Mouse (Mus musculus): Measurements from ENCODE around the gene Patl2. TPM values are rescaled to one million over a fixed set of nuclear protein-coding genes. Genes with fewer than 3 reads are reported as not detected.

Gene Patl2
- polyA plus RNA-seq, 1 experiment from 2014 or later, result 0.04 TPM

DNA sequence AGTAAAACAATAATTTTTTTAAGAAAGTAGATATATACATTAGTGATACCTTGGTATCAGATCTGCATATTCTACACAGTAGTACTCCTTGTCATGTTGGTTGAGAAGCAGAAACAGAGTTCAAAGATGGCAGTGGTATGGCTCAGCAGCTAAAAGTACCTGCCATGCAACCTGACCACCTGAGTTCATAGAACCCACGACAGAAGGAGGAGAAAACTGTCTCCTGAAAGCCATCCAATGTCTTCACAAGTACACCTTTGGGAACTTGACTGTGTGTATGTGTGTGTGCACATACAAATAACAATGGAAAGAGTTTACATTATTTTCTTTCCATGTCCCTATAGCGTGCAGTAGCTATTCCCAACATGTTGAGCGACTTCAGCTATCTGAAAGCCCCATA is 36.3 kb downstream of the Patl2 start:
- H3K9me3 ChIP-seq (replicated peaks; ENCODE audit: low read length), result no peaks in the 10 kb centered on the region
- H3K27ac ChIP-seq, result no peak overlapping the region
- TF ChIP-seq CTCF (IDR thresholded peaks at IDR 0.05; ENCODE audit: low read depth), result no peak
- no peak overlapping the region for H3K9ac ChIP-seq (ENCODE audit: low read depth, low read length)
- ATAC-seq (replicated peaks; ENCODE audit: low FRiP score, low read depth), result no peak
- peaks cover 4% of the 10 kb centered on the region; the same call in 1 of the 2 replicates for H3K4me1 ChIP-seq (replicated peaks; ENCODE audit: insufficient read depth, low read length)
- no peak overlapping the region for H3K4me3 ChIP-seq (replicated peaks; ENCODE audit: low read depth, low read length)
- no peak for DNase-seq (ENCODE audit: low spot score)
- 74% methylated on average over 3 of the region's 3 CpGs for WGBS
- H3K27me3 ChIP-seq (ENCODE audit: insufficient read depth, low read length), result no peaks in the 10 kb centered on the region
- H3K36me3 ChIP-seq (ENCODE audit: insufficient read depth, low read length), result 0 out of 2 replicates have a peak, but pooled peaks cover 10% of the 10 kb centered on the region
- no peak overlapping the region for H3K4me2 ChIP-seq (ENCODE audit: low read length)

GRCm38 (mm10) chr2:122149316-122149715 is 36.7 kb downstream of the Patl2 start:
- Histone ChIP-seq H3K9me3 (replicated peaks; ENCODE audit: low read length) (no peaks in the 10 kb centered on the region), H3K36me3 (ENCODE audit: insufficient read depth, low read length) (0 out of 2 replicates have a peak, but pooled peaks cover 10% of the 10 kb centered on the region), H3K9ac (ENCODE audit: low read depth, low read length) (no peak overlapping the region), H3K4me2 (ENCODE audit: low read length) (peak overlapping the region; percentile 83), H3K4me1 (replicated peaks; ENCODE audit: insufficient read depth, low read length) (peaks cover 4% of the 10 kb centered on the region; the same call in 1 of the 2 replicates), H3K27me3 (ENCODE audit: insufficient read depth, low read length) (no peaks in the 10 kb centered on the region), H3K27ac (no peak overlapping the region), H3K4me3 (replicated peaks; ENCODE audit: low read depth, low read length) (peak overlapping the region; percentile 68; the same call in 1 of the 2 replicates)
- 95% methylated on average over 6 of the region's 6 CpGs for WGBS
- no peak for TF ChIP-seq CTCF (IDR thresholded peaks at IDR 0.05; ENCODE audit: low read depth)
- no peak for DNase-seq (ENCODE audit: low spot score)
- no peak for ATAC-seq (replicated peaks; ENCODE audit: low FRiP score, low read depth)

DNA sequence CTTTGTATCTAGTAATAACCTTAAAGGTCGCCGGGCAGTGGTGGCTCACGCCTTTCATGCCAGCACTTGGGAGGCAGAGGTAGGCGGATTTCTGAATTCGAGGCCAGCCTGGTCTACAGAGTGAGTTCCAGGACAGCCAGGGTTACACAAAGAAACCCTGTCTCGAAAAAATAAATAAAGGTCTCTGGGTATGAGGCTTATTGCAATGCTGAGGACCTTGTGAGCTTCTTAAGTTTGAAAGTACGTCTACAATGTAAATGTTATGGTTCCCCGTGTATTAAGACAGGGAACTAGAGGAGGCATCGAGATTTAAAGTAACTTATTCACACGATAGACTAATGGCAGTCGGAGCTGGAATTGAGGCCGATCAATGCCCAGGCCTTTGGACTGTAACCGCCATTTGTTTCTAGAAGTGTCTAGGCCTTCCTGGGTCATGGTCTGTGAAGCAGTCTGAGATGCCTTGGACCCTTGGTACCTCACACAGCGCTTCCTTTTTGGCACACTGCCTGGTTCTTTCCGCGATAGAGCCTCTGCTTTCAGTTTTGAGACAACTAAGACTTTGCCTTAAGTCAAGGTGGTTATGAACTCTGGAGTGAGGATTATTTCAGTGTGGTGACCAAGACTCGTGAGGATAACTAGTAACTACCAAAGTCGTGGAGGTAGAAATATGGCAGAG is 37.6 kb downstream of the Patl2 start:
- 20% methylated on average over 18 of the region's 18 CpGs for WGBS
- DNase-seq (ENCODE audit: low spot score) (peak; percentile 76), ATAC-seq (replicated peaks; ENCODE audit: low FRiP score, low read depth) (peak; percentile 45; the same call in 1 of the 2 replicates)
- Histone ChIP-seq H3K4me1 (replicated peaks; ENCODE audit: insufficient read depth, low read length) (peaks cover 4% of the 10 kb centered on the region; the same call in 1 of the 2 replicates), H3K27ac (peak overlapping the region; percentile 82; the same call in 1 of the 2 replicates), H3K9ac (ENCODE audit: low read depth, low read length) (peak overlapping the region; percentile 76), H3K36me3 (ENCODE audit: insufficient read depth, low read length) (0 out of 2 replicates have a peak, but pooled peaks cover 10% of the 10 kb centered on the region), H3K4me2 (ENCODE audit: low read length) (peak overlapping the region; percentile 83), H3K9me3 (replicated peaks; ENCODE audit: low read length) (no peaks in the 10 kb centered on the region), H3K4me3 (replicated peaks; ENCODE audit: low read depth, low read length) (peak overlapping the region; percentile 68), H3K27me3 (ENCODE audit: insufficient read depth, low read length) (no peaks in the 10 kb centered on the region)
- no peak for TF ChIP-seq CTCF (IDR thresholded peaks at IDR 0.05; ENCODE audit: low read depth)

- TF ChIP-seq CTCF (IDR thresholded peaks at IDR 0.05; ENCODE audit: low read depth), result peak; percentile 16; the same call in 1 of the 2 replicates
- ATAC-seq (replicated peaks; ENCODE audit: low FRiP score, low read depth), result peak; percentile 97
- Histone ChIP-seq H3K36me3 (ENCODE audit: insufficient read depth, low read length) (0 out of 2 replicates have a peak, but pooled peaks cover 10% of the 10 kb centered on the region), H3K4me2 (ENCODE audit: low read length) (peak within 1 kb of the TSS; percentile 83), H3K4me1 (replicated peaks; ENCODE audit: insufficient read depth, low read length) (peaks cover 4% of the 10 kb centered on the region; the same call in 1 of the 2 replicates), H3K4me3 (replicated peaks; ENCODE audit: low read depth, low read length) (peak within 1 kb of the TSS; percentile 68), H3K27ac (peak within 1 kb of the TSS; percentile 82), H3K27me3 (ENCODE audit: insufficient read depth, low read length) (no peaks in the 10 kb centered on the region), H3K9ac (ENCODE audit: low read depth, low read length) (peak within 1 kb of the TSS; percentile 76), H3K9me3 (replicated peaks; ENCODE audit: low read length) (no peaks in the 10 kb centered on the region)
- WGBS, result under 1% methylated on average over 40 of the region's 40 CpGs
- peak; percentile 98 for DNase-seq (ENCODE audit: low spot score)
Observed at GRCm38 (mm10) chr2:122147508-122148241, 38.3 kb downstream of the Patl2 start, which contains the start of gene B2m. TSS of gene B2m (plus strand) at chr2:122147686.

GRCm38 (mm10) chr2:122146687-122147086 is 39.3 kb downstream of the Patl2 start:
- no peak overlapping the region for H3K4me3 ChIP-seq (replicated peaks; ENCODE audit: low read depth, low read length)
- H3K36me3 ChIP-seq (ENCODE audit: insufficient read depth, low read length), result 0 out of 2 replicates have a peak, but pooled peaks cover 6% of the 10 kb centered on the region
- peaks cover 4% of the 10 kb centered on the region; the same call in 1 of the 2 replicates for H3K4me1 ChIP-seq (replicated peaks; ENCODE audit: insufficient read depth, low read length)
- DNase-seq (ENCODE audit: low spot score) (no peak), ATAC-seq (replicated peaks; ENCODE audit: low FRiP score, low read depth) (no peak)
- peak overlapping the region; percentile 27; the same call in 1 of the 2 replicates for H3K9ac ChIP-seq (ENCODE audit: low read depth, low read length)
- H3K4me2 ChIP-seq (ENCODE audit: low read length), result 0 out of 2 replicates have a peak overlapping the region, but pooled peaks have one; percentile 83
- 64% methylated on average over 6 of the region's 6 CpGs for WGBS
- no peaks in the 10 kb centered on the region for H3K27me3 ChIP-seq (ENCODE audit: insufficient read depth, low read length)
- H3K9me3 ChIP-seq (replicated peaks; ENCODE audit: low read length), result no peaks in the 10 kb centered on the region
- H3K27ac ChIP-seq, result 0 out of 2 replicates have a peak overlapping the region, but pooled peaks have one; percentile 21
- no peak for TF ChIP-seq CTCF (IDR thresholded peaks at IDR 0.05; ENCODE audit: low read depth)

DNA sequence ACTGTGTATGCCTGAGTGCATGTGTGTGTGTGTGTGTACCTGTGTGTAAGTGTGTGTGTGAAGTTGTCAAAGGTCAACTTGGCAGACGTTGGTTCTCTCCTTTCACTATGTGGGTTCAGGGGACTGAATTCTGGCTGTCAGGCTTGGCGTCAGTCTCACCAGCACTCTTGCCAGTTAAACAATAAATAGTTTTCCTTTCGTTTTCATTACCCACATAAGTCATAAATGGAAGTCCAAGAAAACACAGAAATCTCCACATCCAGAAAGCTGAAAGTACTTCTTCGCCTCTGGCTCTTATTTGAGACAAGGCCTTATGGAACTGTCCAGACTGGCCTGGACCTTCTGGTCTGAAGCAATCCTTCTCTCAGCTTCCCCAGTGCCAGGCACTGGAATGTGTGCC is 40.2 kb downstream of the Patl2 start:
- Histone ChIP-seq H3K9me3 (replicated peaks; ENCODE audit: low read length) (no peaks in the 10 kb centered on the region), H3K27me3 (ENCODE audit: insufficient read depth, low read length) (no peaks in the 10 kb centered on the region), H3K36me3 (ENCODE audit: insufficient read depth, low read length) (no peaks in the 10 kb centered on the region), H3K27ac (no peak overlapping the region), H3K4me1 (replicated peaks; ENCODE audit: insufficient read depth, low read length) (peaks cover 4% of the 10 kb centered on the region; the same call in 1 of the 2 replicates), H3K4me3 (replicated peaks; ENCODE audit: low read depth, low read length) (no peak overlapping the region), H3K4me2 (ENCODE audit: low read length) (no peak overlapping the region), H3K9ac (ENCODE audit: low read depth, low read length) (no peak overlapping the region)
- DNase-seq (ENCODE audit: low spot score) (no peak), ATAC-seq (replicated peaks; ENCODE audit: low FRiP score, low read depth) (no peak)
- WGBS, result 64% methylated on average over 4 of the region's 4 CpGs
- no peak for TF ChIP-seq CTCF (IDR thresholded peaks at IDR 0.05; ENCODE audit: low read depth)

Data from kidney, postnatal 0 days (tissue).